ENCODE assay signal across 11 mouse cellular contexts in genomic region chr11:79014602-79015325, GRCm38 (mm10). TPM values are rescaled to one million over a fixed set of nuclear protein-coding genes. Genes with fewer than 3 reads are reported as not detected.
A peak's percentile ranks its signal among the peaks of the same experiment; 100 is the strongest.
DNase-seq lines count a peak whose midpoint lies in the region; ATAC-seq and TF ChIP-seq lines count a peak whose summit lies in the region.
"Had no signal": no experiment of that assay in that cellular context is flagged by ENCODE, and none has a peak within 500 bp of the region (broad histone marks: within the 10 kb centered on the region; RNA-seq: fewer than 3 reads in every experiment).

No protein-coding gene starts in this region.

- H3K27ac ChIP-seq in kidney, embryonic 16.5 days (ENCODE audit: low read length) = no peak overlapping the region
- H3K27ac ChIP-seq in ES-Bruce4 (ENCODE audit: insufficient read depth, low read length) = no peak overlapping the region
- H3K27ac ChIP-seq in intestine, embryonic 15.5 days = peak overlapping the region; percentile 7; the same call in 1 of the 2 replicates
- H3K27ac ChIP-seq: forebrain, embryonic 12.5 days; limb, embryonic 13.5 days had no signal

- intact Hi-C loops in gastrocnemius, postnatal 36 days (cut with DNase I) = no loop called here
- intact Hi-C loops in left cerebral cortex, postnatal 36 days (cut with DNase I) = loop anchor here (5.0 kb wide), 1 partner anchor 278 kb away; no protein-coding TSS in a partner anchor

- 63% methylated on average over 15 of the region's 15 CpGs for WGBS in kidney, embryonic 16.5 days
- WGBS in intestine, embryonic 15.5 days = 52% methylated on average over 15 of the region's 15 CpGs

- no peak for TF ChIP-seq CTCF in ES-Bruce4 (IDR thresholded peaks at IDR 0.05; ENCODE audit: low read depth, low read length)

- H3K27me3 ChIP-seq in kidney, embryonic 16.5 days (ENCODE audit: insufficient read depth, low read length) = no peaks in the 10 kb centered on the region
- H3K27me3 ChIP-seq in ES-Bruce4 (ENCODE audit: control insufficient read depth, insufficient read depth, low read length, poor library complexity, severe bottlenecking) = no peaks in the 10 kb centered on the region
- no peaks in the 10 kb centered on the region for H3K27me3 ChIP-seq in intestine, embryonic 15.5 days (replicated peaks)
- H3K27me3 ChIP-seq: forebrain, embryonic 12.5 days; limb, embryonic 13.5 days had no signal

- 0 out of 2 replicates have a peak, but pooled peaks have one; percentile 28 for ATAC-seq in kidney, embryonic 16.5 days (ENCODE audit: low FRiP score, low TSS enrichment)
- no peak for ATAC-seq in intestine, embryonic 15.5 days

- peaks cover 9% of the 10 kb centered on the region; the same call in 1 of the 2 replicates for H3K4me1 ChIP-seq in kidney, embryonic 16.5 days (ENCODE audit: insufficient read depth, low read length)
- H3K4me1 ChIP-seq in ES-Bruce4 (ENCODE audit: control insufficient read depth, insufficient read depth, low read length) = peaks cover 3% of the 10 kb centered on the region
- peaks cover 19% of the 10 kb centered on the region for H3K4me1 ChIP-seq in intestine, embryonic 15.5 days (replicated peaks)

- H3K4me2 ChIP-seq in kidney, embryonic 16.5 days (replicated peaks; ENCODE audit: low read depth, low read length) = no peak overlapping the region
- no peak overlapping the region for H3K4me2 ChIP-seq in intestine, embryonic 15.5 days (replicated peaks)
- H3K4me2 ChIP-seq: forebrain, embryonic 12.5 days; limb, embryonic 13.5 days had no signal

- peak; percentile 5 for DNase-seq in gastrocnemius, postnatal 25 days
- DNase-seq in gastrocnemius, postnatal 36 days = no peak
- no peak for DNase-seq in kidney, adult 9 months
- no peak for DNase-seq in cerebellum, postnatal 36 days
- no peak for DNase-seq in left cerebral cortex, postnatal 36 days (ENCODE audit: low spot score in 2 of 2)
- DNase-seq: lung, postnatal 14 days had no signal

- no peak overlapping the region for H3K9ac ChIP-seq in kidney, embryonic 16.5 days (replicated peaks; ENCODE audit: low read length)
- peak overlapping the region; percentile 27; the same call in 1 of the 2 replicates for H3K9ac ChIP-seq in ES-Bruce4 (ENCODE audit: low read depth, poor library complexity, severe bottlenecking)
- H3K9ac ChIP-seq in intestine, embryonic 15.5 days = no peak overlapping the region
- H3K9ac ChIP-seq: forebrain, embryonic 12.5 days; limb, embryonic 13.5 days had no signal

- H3K9me3 ChIP-seq in kidney, embryonic 16.5 days (ENCODE audit: low read length) = no peaks in the 10 kb centered on the region
- no peaks in the 10 kb centered on the region for H3K9me3 ChIP-seq in ES-Bruce4 (replicated peaks; ENCODE audit: control insufficient read depth, insufficient read depth, low read length, poor library complexity, severe bottlenecking)
- H3K9me3 ChIP-seq in intestine, embryonic 15.5 days = no peaks in the 10 kb centered on the region
- H3K9me3 ChIP-seq: forebrain, embryonic 12.5 days; limb, embryonic 13.5 days had no signal

- TF ChIP-seq POLR2A in ES-Bruce4 (IDR thresholded peaks at IDR 0.05; ENCODE audit: insufficient read depth, low read length) = no peak

- no peak overlapping the region for H3K4me3 ChIP-seq in kidney, embryonic 16.5 days (ENCODE audit: low read length)
- H3K4me3 ChIP-seq in ES-Bruce4 (ENCODE audit: low read depth, low read length) = 0 out of 2 replicates have a peak overlapping the region, but pooled peaks have one; percentile 3
- H3K4me3 ChIP-seq in intestine, embryonic 15.5 days (replicated peaks) = no peak overlapping the region
- H3K4me3 ChIP-seq: forebrain, embryonic 12.5 days; limb, embryonic 13.5 days had no signal

- TF ChIP-seq EP300 in ES-Bruce4 (IDR thresholded peaks at IDR 0.05; ENCODE audit: insufficient read depth, low read depth, low read length) = no peak

- 0 out of 2 replicates have a peak, but pooled peaks cover 3% of the 10 kb centered on the region for H3K36me3 ChIP-seq in kidney, embryonic 16.5 days (ENCODE audit: insufficient read depth, low read length)
- no peaks in the 10 kb centered on the region for H3K36me3 ChIP-seq in ES-Bruce4 (ENCODE audit: control insufficient read depth, insufficient read depth, low read length, poor library complexity, severe bottlenecking)
- peaks cover 17% of the 10 kb centered on the region; the same call in 1 of the 2 replicates for H3K36me3 ChIP-seq in intestine, embryonic 15.5 days

RNA-seq across cellular contexts. Expression of gene Lgals9, which starts 30.0 kb away (rescaled TPM):
- 1 to 10 TPM; 9.7 to 9.8 TPM for total RNA-seq in gastrocnemius, postnatal 25 days (2021)
- total RNA-seq in gastrocnemius, postnatal 36 days (2021) = 10 to 100 TPM in 1 of 2 experiments, 1 to 10 TPM in 1; 7.2 to 10.5 TPM
- polyA plus RNA-seq in kidney, embryonic 16.5 days (2015; fragmentation: Nextera tagmentation; extraction: Ambion mirVana) = 52.5 and 59.5 TPM in 2 replicates
- 8.8 and 10.7 TPM in 2 replicates for polyA plus RNA-seq in ES-Bruce4 (2011; ENCODE audit: insufficient read depth, insufficient read length, low read depth, missing spikeins)
- 71.1 and 73.1 TPM in 2 replicates for polyA plus RNA-seq in intestine, embryonic 15.5 days (2015; fragmentation: Nextera tagmentation; extraction: Ambion mirVana)
- 1 to 10 TPM; 4.6 to 5.4 TPM for total RNA-seq in left cerebral cortex, postnatal 36 days (2021)
